Mouse (Mus musculus) heart, postnatal 36 days (tissue): ENCODE measurements around the gene Sertad4. TPM values are rescaled to one million over a fixed set of nuclear protein-coding genes. Genes with fewer than 3 reads are reported as not detected.
A peak's percentile ranks its signal among the peaks of the same experiment; 100 is the strongest.

Source experiments
- DNase-seq, 2 experiments: peaks; one replicate each; pipeline ENCODE4 v3.0.0; 2021 to 2022
- intact Hi-C: fragments of 180-260 bp; cut with DNase I; formaldehyde crosslinking; loops from one replicate; pipeline ENCODE4 v1.15.1; 2025
- total RNA-seq, 2 experiments: library from RNA; stranded (reverse); gene quantifications; 2 replicates each; pipeline ENCODE4 v1.2.3; 2021

The Sertad4 gene
- total RNA-seq, 2 experiments from 2014 or later: 3.8 to 6.2 TPM

- intact Hi-C loops: no loop called here
These were observed 2.1 kb downstream of the Sertad4 start for GRCm38 (mm10) chr1:192853429-192853828.

GRCm38 (mm10) chr1:192852047-192852446 lies 3.5 kb downstream of the Sertad4 start:
- intact Hi-C loops: no loop called here
- DNase-seq: no peak

More at GRCm38 (mm10) chr1:192853429-192853828, 2.1 kb downstream of the Sertad4 start:
- no peak for DNase-seq

GRCm38 (mm10) chr1:192851640-192852039 lies 3.9 kb downstream of the Sertad4 start:
- DNase-seq: peak; percentile 61 to 65
- intact Hi-C loops: no loop called here

GRCm38 (mm10) chr1:192851126-192851525 lies 4.4 kb downstream of the Sertad4 start:
- intact Hi-C loops: no loop called here
- DNase-seq: no peak

GRCm38 (mm10) chr1:192849616-192850015 lies 5.9 kb downstream of the Sertad4 start:
- DNase-seq: no peak
- intact Hi-C loops: no loop called here

GRCm38 (mm10) chr1:192847254-192847653 lies 8.3 kb downstream of the Sertad4 start:
- DNase-seq: no peak
- intact Hi-C loops: no loop called here

- intact Hi-C loops: no loop called here
- no peak for DNase-seq
These were observed 14.3 kb downstream of the Sertad4 start for GRCm38 (mm10) chr1:192841094-192841813.

GRCm38 (mm10) chr1:192840655-192841054 lies 14.9 kb downstream of the Sertad4 start:
- intact Hi-C loops: no loop called here
- DNase-seq: no peak

- no peak for DNase-seq
- intact Hi-C loops: no loop called here
These were observed 20.3 kb downstream of the Sertad4 start for GRCm38 (mm10) chr1:192835211-192835681.

- peak; percentile 41 to 52 for DNase-seq
- intact Hi-C loops: no loop called here
These were observed 21.0 kb downstream of the Sertad4 start for GRCm38 (mm10) chr1:192834361-192835210.

- no peak for DNase-seq
- intact Hi-C loops: no loop called here
These were observed 22.0 kb downstream of the Sertad4 start for GRCm38 (mm10) chr1:192833586-192833985.

- intact Hi-C loops: no loop called here
- no peak for DNase-seq
These were observed 22.5 kb downstream of the Sertad4 start for GRCm38 (mm10) chr1:192833097-192833496.

- intact Hi-C loops: no loop called here
- DNase-seq: no peak
These were observed 23.2 kb downstream of the Sertad4 start for GRCm38 (mm10) chr1:192832338-192832737.

GRCm38 (mm10) chr1:192830444-192830843 lies 25.1 kb downstream of the Sertad4 start:
- no peak for DNase-seq
- intact Hi-C loops: no loop called here

GRCm38 (mm10) chr1:192828928-192829327 lies 26.6 kb downstream of the Sertad4 start:
- intact Hi-C loops: no loop called here
- no peak for DNase-seq

GRCm38 (mm10) chr1:192827955-192828354 lies 27.6 kb downstream of the Sertad4 start:
- no peak for DNase-seq
- intact Hi-C loops: no loop called here

- intact Hi-C loops: no loop called here
- no peak for DNase-seq
These were observed 29.8 kb downstream of the Sertad4 start for GRCm38 (mm10) chr1:192825746-192826145.

GRCm38 (mm10) chr1:192822652-192823525 lies 32.7 kb downstream of the Sertad4 start:
- peak; percentile 55 to 66 for DNase-seq
- intact Hi-C loops: loop anchor here (1.0 kb wide), 1 partner anchor 16 kb away; no protein-coding TSS in a partner anchor

GRCm38 (mm10) chr1:192822309-192822651 lies 33.3 kb downstream of the Sertad4 start:
- intact Hi-C loops: loop anchor here (1.0 kb wide), 1 partner anchor 15 kb away; no protein-coding TSS in a partner anchor
- no peak for DNase-seq

GRCm38 (mm10) chr1:192818334-192818733 lies 37.2 kb downstream of the Sertad4 start:
- peak in 1 of 2 experiments; percentile 14 for DNase-seq

GRCm38 (mm10) chr1:192815789-192816188 lies 39.8 kb downstream of the Sertad4 start:
- no peak for DNase-seq
- intact Hi-C loops: no loop called here

More at GRCm38 (mm10) chr1:192818334-192818733, 37.2 kb downstream of the Sertad4 start:
- intact Hi-C loops: no loop called here
